Mouse (Mus musculus): ENCODE results near the gene Anapc16.

Gene Anapc16

DNA sequence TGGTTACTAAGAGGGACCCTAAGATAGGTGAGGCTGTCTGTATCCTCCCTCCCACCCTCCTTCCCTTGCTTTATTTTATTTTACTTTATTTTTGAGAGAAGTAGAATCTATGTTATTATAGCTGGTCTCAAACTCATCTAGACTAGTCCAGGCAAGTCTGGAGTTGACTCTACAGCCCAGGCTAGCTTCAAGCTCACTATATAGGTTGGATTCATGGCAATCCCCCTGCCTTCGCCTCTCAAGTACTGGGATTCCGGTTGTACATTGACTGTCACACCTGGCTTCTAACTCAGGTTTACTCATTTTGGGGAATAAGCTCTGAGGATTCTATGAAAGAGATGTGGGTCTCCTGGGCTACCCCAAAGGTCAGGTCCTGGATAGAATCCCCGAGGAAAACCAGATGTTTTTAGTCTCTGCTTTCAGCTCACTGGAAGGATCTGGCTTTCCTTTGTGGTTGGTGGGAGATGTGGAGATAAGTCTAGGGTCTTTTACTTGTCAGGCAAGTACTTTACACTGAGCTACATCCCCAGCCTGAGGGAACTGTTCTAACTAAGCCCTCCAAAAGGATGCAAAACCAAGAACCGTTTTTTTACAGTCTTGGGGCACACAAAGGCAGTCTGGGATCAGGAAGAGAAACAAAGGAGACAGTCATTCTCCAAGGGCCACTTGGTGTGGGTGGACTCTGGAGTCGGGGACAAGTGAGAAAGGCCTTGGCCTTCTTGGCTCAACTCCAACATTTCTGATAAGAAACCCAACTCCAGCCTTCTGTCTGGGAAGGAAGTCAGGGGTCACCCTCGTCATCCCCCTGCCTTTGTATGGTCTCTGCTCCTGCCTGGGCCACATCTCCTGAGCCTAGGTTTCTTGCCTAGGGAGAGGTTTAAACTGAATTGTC lies 54.3 kb downstream of the Anapc16 start:
- no peak for DNase-seq

GRCm38 (mm10) chr10:59947296-59948073 lies 55.5 kb downstream of the Anapc16 start:
- no peak for DNase-seq

GRCm38 (mm10) chr10:59946362-59946761 lies 56.6 kb downstream of the Anapc16 start:
- no peak for DNase-seq

- no peak for DNase-seq
These were observed 57.5 kb downstream of the Anapc16 start for GRCm38 (mm10) chr10:59945416-59945815.

DNA sequence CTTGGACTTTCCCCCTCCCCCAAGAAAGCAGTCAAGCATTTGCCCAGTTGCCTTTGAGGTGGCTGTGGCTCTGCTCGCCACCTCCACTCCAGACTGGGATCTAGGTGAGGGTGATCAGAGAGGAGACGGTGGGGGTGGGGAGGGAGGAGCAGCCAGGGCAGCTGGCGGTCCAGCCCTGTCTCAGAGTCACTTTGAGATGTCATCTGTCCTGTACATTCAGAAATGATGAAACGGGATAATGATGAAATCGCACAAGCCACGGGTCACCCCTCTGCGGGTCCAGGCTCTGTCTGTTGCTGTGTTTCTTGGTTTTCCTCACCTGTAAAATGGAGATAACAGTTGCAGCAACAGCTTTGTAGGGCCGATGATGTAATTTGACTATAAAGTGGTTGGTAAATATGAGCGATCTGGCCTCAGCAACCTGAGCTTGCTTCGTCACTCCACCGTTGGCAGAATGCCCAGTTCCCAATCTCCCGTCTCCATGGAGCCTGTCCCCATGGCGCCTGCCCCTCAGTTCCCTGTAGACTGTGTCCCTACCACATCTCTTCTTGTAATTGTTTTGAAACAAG lies 59.4 kb downstream of the Anapc16 start:
- DNase-seq = peak; percentile 74

DNA sequence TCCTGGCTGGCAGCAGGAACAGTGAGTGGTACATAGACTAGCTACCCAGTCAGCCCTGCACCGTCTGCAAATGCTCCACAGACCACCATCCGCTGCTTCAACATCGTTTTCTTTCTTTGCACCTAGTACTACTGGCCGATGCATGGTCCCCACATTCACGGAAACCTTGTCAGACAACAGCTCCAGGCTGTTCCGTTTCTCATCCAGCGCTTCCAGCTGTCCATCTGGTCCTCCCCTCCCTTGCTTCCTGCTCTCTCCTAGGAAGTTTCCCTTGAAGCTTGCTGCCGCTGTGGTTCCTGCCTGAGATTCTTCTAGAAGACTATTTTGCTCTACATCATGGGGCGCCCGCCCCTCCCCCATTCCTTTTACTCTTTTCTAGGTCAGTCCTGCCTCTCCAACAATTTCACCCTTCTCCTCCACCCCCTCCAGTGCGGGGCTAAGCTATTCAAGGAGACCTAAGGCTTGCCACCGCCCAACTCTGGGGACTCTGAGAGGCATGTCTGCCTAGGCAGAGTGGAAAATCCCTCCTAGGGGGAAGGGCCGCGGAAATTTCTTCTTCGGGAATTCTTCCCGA lies 60.0 kb downstream of the Anapc16 start:
- no peak for DNase-seq

DNA sequence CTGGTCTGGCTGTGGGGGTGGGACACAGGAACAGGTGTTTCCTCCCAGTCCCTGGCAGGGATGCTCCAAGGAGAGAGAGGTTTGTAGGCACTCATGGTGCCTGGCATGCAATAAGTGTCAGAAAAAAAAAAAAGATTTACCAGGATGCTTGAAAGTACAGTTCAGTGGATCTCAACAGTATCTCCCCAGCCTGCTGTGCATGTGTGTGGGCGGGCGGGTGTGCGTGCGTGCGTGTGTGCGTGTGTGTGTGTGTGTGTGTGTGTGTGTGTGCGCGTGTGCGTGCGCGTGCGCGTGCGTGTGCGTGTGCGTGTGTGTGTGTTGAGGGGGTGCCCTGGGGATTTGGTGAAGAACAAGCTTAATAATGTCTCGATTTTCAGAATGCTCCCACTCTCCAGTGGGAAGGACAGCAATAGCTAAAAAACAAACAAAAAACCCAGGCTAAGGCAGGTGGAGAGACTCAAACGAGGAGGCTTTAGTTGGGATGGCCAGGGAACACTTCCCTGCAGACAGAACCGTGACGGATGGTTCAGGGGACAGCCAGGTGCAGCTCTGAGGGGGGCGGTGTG lies 60.6 kb downstream of the Anapc16 start:
- no peak for DNase-seq

DNA sequence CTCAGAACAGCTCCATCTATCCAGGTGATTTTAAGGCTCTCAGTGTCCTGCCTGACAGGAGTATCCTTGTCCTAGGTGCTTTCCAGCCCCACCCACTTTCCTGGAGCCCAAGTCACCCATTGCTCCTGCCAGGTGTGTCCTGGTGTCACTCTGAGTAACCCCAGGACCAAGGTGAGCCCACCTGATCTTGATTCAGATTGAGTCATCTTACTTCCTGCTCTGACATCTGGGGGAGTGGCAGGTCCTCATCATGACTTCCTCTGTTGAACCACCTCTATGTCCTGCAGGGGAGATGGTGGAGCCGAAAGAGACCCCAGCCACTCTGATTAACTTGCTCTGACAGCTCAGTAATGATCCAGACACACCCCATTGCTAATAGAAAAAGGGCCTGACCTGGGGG lies 63.9 kb downstream of the Anapc16 start:
- DNase-seq = no peak

GRCm38 (mm10) chr10:59938662-59939061 lies 64.3 kb downstream of the Anapc16 start:
- no peak for DNase-seq
